Mouse (Mus musculus) ES-E14 (cell line): Measurements from ENCODE around the gene Slc38a10. TPM values are rescaled to one million over a fixed set of nuclear protein-coding genes. Genes with fewer than 3 reads are reported as not detected.

Experiments used
- DNase-seq: peaks from one replicate; pipeline ENCODE4 v3.0.0-alpha.2; 2013; ENCODE audit warnings: low read depth, low spot score
- H3K27ac ChIP-seq: 2 replicates; pipeline ENCODE4 v1.5.1; 2012; ENCODE audit warnings: low read depth, mild to moderate bottlenecking, low read length, moderate library complexity, mixed read lengths; ENCODE audit not compliant: poor library complexity, insufficient read depth, severe bottlenecking
- H3K36me3 ChIP-seq: 2 replicates; pipeline ENCODE4 v1.6.1; 2012; ENCODE audit warnings: mild to moderate bottlenecking, low read length, moderate library complexity, mixed read lengths; ENCODE audit not compliant: control insufficient read depth, poor library complexity, insufficient read depth, severe bottlenecking
- H3K4me1 ChIP-seq, 2 experiments: fragments of 150-350 bp in 1 of 2; sonication (generic) in 1 of 2; 2 replicates each; pipeline ENCODE4 v1.6.1; 2012; ENCODE audit warnings: low read length in 2 of 2, mild to moderate bottlenecking in 1 of 2, mixed read lengths in 1 of 2; ENCODE audit not compliant: control insufficient read depth in 2 of 2, insufficient read depth in 2 of 2, poor library complexity in 1 of 2
- H3K4me3 ChIP-seq, 2 experiments: fragments of 150-350 bp in 1 of 2; sonication (generic) in 1 of 2; 2 replicates each; pipeline ENCODE4 v1.5.1; 2012; ENCODE audit warnings: low read length in 2 of 2, low read depth in 1 of 2, mild to moderate bottlenecking in 1 of 2, mixed read lengths in 1 of 2; ENCODE audit not compliant: insufficient read depth in 1 of 2, poor library complexity in 1 of 2, severe bottlenecking in 1 of 2
- H3K9ac ChIP-seq: 2 replicates; pipeline ENCODE4 v1.6.1; 2012; ENCODE audit warnings: low read depth, mild to moderate bottlenecking, low read length, mixed read lengths; ENCODE audit not compliant: poor library complexity, insufficient read depth, severe bottlenecking
- H3K9me3 ChIP-seq: fragments of 150-350 bp; sonication (generic); 2 replicates; pipeline ENCODE4 v1.6.1; 2012; ENCODE audit warnings: low read depth, mild to moderate bottlenecking, low read length; ENCODE audit not compliant: control insufficient read depth, insufficient read depth
- CHD2 ChIP-seq: IDR thresholded peaks from 2 replicates; pipeline ENCODE4 v1.6.1; 2014; ENCODE audit warnings: mild to moderate bottlenecking, low read depth, low read length, inconsistent platforms
- HCFC1 ChIP-seq: IDR thresholded peaks from 2 replicates; pipeline ENCODE4 v1.6.1; 2012; ENCODE audit warnings: low read length, inconsistent platforms, borderline replicate concordance; ENCODE audit not compliant: insufficient read depth
- MAFK ChIP-seq: IDR thresholded peaks from 2 replicates; pipeline ENCODE4 v1.6.1; 2014; ENCODE audit warnings: mild to moderate bottlenecking, low read depth, low read length, inconsistent platforms; ENCODE audit not compliant: insufficient read depth
- ZC3H11A ChIP-seq: IDR thresholded peaks from 2 replicates; pipeline ENCODE4 v1.6.1; 2012; ENCODE audit warnings: low read depth, mild to moderate bottlenecking, inconsistent platforms, low read length, borderline replicate concordance
- ZNF384 ChIP-seq: IDR thresholded peaks from 2 replicates; pipeline ENCODE4 v1.6.1; 2012; ENCODE audit warnings: low read depth, low read length, inconsistent platforms
- in situ Hi-C, 2 experiments: fragments of 600-800 bp; cut with MboI; formaldehyde crosslinking; loops; one replicate each; pipeline ENCODE4 v1.15.1; 2025; ENCODE audit warnings: low sequenced_read_pairs in 2 of 2, inconsistent platforms in 1 of 2; ENCODE audit not compliant: unreplicated experiment in 2 of 2
- total RNA-seq: library from RNA; depleted of rRNA; stranded (reverse); fragments of 300-350 nt; gene quantifications from 2 replicates; pipeline ENCODE4 v1.2.3, GENCODE M21; 2012

The Slc38a10 gene
- total RNA-seq, 1 experiment, result 146 TPM

DNA sequence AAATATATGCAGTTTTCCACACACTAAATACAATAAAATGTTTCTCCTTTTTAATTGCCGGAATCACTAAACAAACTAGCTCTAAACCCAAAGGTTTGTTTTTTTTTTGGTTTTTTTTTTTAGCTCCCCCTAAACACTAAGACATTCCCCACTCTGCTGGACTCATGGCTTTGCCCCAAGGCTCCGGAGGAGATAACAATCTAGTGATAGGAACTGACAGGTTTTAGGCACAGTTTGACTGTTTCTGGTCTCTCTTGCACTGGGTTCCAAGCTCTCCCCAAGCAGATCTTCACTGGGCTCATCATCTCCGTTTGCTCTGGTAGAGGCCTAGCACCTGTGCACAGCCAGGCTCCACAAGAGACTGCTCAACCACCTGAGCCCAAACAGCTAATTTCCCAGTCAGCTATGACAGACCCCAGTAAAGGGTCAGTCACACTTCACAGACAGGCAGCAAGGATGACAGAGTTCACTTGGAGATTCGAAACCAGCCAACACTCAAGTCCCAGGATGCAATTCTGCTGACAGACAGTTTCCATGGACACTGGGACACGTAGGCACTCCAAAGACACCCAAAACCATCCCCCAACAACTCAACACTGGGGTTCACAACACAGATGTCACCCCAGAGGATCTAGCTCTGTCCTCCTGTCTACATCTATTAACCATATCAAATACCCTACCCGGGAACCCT is 1.5 kb downstream of the Slc38a10 start:
- Histone ChIP-seq H3K27ac (no peak overlapping the region), H3K4me1 (peaks cover 9 to 14% of the 10 kb centered on the region in 2 experiments; a peak in 3 of 4 replicates), H3K4me3 (peak overlapping the region in 1 of 2 experiments; percentile 99; a peak in 2 of 4 replicates), H3K36me3 (peaks cover 2% of the 10 kb centered on the region; the same call in 1 of the 2 replicates), H3K9me3 (no peaks in the 10 kb centered on the region), H3K9ac (no peak overlapping the region)
- DNase-seq, result no peak
- TF ChIP-seq ZC3H11A (no peak), HCFC1 (no peak), CHD2 (no peak), ZNF384 (no peak), MAFK (no peak)
- in situ Hi-C loops, result no loop called here

GRCm38 (mm10) chr11:120148201-120148855 is 2.8 kb downstream of the Slc38a10 start:
- peaks cover 9 to 14% of the 10 kb centered on the region in 2 experiments; a peak in 3 of 4 replicates for H3K4me1 ChIP-seq
- no peak overlapping the region for H3K9ac ChIP-seq
- no peak for DNase-seq
- H3K27ac ChIP-seq, result no peak overlapping the region
- in situ Hi-C loops, result no loop called here
- no peaks in the 10 kb centered on the region for H3K9me3 ChIP-seq
- no peak overlapping the region for H3K4me3 ChIP-seq
- TF ChIP-seq CHD2, result no peak
- no peak for TF ChIP-seq ZNF384
- TF ChIP-seq HCFC1, result no peak
- TF ChIP-seq MAFK, result no peak
- no peak for TF ChIP-seq ZC3H11A
- peaks cover 2% of the 10 kb centered on the region; the same call in 1 of the 2 replicates for H3K36me3 ChIP-seq

DNA sequence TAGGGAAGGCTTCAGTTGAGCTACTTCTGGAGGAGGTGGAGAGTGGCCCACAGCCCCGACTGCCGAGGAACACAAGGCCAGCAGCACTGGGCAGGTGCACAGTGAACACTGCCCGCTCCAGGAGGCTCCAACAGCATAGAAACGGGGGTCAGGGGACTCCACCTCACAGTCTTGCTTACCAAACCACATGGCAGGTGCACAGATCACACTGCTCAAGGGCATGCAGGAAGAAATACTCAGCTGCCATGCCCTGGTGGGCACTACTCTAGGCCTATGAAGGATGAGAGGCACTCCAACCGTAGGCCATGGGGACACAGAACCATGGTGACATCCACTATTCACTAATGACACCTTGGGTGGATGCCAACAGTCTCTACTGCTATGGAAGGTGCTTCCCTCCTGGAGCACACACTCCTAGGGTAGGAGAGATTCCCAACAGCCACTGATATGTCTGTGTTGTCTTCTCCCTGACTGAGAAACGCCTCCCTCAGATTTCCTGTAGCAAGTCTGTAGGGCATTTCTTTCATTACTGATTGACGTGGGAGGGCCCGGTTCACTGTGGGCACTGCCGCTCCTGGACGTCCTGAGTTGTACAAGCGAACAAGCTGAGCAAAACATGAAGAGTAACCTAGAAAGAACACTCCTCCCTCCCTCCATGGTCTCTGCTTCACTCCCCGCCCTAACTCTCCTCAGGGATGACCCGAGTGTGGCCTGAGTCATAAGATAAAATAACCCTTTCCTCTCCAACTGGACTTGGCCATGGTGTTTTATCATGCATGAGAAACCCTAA is 7.2 kb downstream of the Slc38a10 start:
- Histone ChIP-seq H3K9me3 (no peaks in the 10 kb centered on the region), H3K4me1 (peaks cover 1 to 7% of the 10 kb centered on the region in 2 experiments; a peak in 1 of 4 replicates), H3K9ac (no peak overlapping the region), H3K36me3 (peaks cover 3% of the 10 kb centered on the region; the same call in 1 of the 2 replicates), H3K4me3 (no peak overlapping the region), H3K27ac (no peak overlapping the region)
- no peak for TF ChIP-seq CHD2
- no peak for TF ChIP-seq HCFC1
- no peak for TF ChIP-seq ZNF384
- in situ Hi-C loops, result no loop called here
- no peak for DNase-seq

DNA sequence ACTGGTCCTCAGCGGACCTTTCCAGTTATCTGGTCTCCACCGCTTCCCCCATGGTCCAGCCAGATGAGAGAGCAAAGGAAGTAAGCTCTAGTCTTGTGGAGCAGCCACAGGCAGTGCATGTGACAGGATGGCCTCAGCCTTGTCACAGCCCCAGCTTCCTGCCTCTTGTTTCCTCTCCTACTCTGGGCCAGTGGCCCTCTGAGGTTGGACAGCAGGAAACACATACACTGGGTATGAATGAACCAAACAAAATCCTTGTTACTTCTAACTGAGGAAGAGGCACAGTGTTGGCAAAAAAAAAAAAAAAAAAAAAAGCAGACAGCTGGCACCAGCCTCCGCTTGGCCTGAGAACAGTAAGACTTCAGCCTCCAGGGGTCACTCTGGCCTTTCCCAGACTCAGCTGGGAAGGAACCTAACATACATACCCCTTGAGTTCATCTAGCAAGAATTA is 8.5 kb downstream of the Slc38a10 start:
- Histone ChIP-seq H3K9ac (no peak overlapping the region), H3K36me3 (peaks cover 6% of the 10 kb centered on the region; the same call in 1 of the 2 replicates), H3K4me1 (peaks cover 1 to 7% of the 10 kb centered on the region in 2 experiments; a peak in 2 of 4 replicates), H3K9me3 (no peaks in the 10 kb centered on the region), H3K4me3 (no peak overlapping the region), H3K27ac (no peak overlapping the region)
- TF ChIP-seq ZC3H11A (no peak), MAFK (no peak), ZNF384 (peak; percentile 45; the same call in 1 of the 2 replicates), CHD2 (no peak), HCFC1 (no peak)
- in situ Hi-C loops, result no loop called here
- DNase-seq, result no peak
